Mouse (Mus musculus): ENCODE results near the gene Csrnp3.

The Csrnp3 gene

GRCm38 (mm10) chr2:66018711-66019110 lies 173.1 kb downstream of the Csrnp3 start:
- in situ Hi-C loops (cut with MboI, MseI) = no loop called here

DNA sequence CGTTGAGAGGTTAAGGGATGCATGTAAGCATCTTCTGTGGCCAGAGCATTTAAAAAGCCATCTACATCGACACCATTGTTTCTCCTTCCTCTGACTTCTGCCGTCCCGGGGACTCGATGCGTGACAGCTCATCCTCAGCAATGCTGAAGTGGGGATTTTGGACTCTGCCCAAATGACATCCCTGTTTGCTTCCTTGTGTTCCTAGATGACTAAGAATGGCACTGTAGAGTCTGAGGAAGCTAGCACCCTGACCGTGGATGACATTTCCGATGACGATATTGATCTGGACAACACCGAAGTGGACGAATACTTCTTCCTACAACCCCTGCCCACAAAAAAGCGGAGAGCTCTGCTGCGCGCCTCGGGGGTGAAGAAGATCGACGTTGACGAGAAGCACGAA lies 173.7 kb downstream of the Csrnp3 start:
- in situ Hi-C loops (cut with MboI, MseI) = no loop called here

DNA sequence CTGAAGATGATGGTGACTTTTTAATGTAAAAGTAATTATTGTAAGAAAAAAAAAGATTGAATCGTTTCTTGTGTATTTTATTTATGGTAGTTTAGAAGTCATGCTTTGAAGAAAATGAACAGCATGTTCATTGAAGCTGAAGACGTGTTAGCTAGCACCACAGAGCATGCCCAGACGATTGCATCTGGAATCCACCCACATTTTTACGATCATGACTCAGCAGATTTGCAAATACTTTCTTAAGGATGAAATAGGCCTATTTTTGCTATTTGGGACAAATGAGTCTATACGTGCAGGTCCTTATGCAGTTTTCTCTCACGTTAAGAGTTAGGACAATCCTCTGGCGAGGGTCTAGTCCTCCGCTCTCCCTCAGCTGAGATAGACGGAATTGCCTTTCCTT lies 177.9 kb downstream of the Csrnp3 start:
- in situ Hi-C loops (cut with MboI, MseI) = no loop called here

GRCm38 (mm10) chr2:66024837-66025236 lies 179.3 kb downstream of the Csrnp3 start:
- in situ Hi-C loops (cut with MboI, MseI) = no loop called here

DNA sequence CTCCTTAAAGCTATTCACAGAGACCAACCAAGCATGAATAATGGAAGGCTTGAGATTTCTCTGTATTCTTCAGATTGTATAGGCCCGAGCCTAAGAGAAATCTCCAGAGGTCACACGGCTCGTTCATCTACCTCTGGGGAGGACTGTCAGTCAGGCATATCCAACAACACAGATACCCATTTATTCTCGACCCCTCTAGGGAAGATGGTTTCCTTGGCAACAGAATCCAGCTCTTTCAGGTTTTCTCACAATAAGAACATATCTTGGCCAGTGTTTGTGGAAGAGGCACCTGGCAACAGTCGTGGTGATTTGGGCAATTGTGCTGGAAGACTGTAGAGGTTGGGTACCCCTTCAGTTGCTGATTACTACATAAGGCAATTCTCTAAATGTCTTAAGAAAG lies 183.2 kb downstream of the Csrnp3 start:
- in situ Hi-C loops (cut with MboI, MseI) = no loop called here

- in situ Hi-C loops (cut with MboI, MseI) = loop anchor here (10.0 kb wide), 1 partner anchor 620 kb away; no protein-coding TSS in a partner anchor
These were observed 189.5 kb downstream of the Csrnp3 start for GRCm38 (mm10) chr2:66034907-66035679.

DNA sequence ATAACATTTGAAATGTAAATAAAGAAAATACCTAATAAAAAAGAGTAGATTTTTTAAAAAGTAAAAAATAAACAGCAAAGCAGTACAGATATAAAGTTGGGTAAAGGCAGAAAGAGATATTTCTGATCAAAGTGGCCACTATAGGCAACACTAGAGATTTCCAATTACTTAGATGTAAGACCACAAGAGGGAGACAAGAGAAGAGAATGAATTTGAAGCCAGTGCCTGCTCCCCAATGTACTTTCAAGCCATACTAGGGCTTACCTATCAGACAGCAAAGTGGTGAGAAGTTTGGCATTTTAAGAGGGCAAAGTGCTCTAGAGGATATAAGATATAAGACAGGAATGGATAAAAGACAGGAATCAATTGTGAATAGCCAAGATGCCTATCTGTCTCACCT lies 195.0 kb downstream of the Csrnp3 start:
- in situ Hi-C loops (cut with MboI, MseI) = loop anchor here (10.0 kb wide), 1 partner anchor 124 kb away; no protein-coding TSS in a partner anchor

DNA sequence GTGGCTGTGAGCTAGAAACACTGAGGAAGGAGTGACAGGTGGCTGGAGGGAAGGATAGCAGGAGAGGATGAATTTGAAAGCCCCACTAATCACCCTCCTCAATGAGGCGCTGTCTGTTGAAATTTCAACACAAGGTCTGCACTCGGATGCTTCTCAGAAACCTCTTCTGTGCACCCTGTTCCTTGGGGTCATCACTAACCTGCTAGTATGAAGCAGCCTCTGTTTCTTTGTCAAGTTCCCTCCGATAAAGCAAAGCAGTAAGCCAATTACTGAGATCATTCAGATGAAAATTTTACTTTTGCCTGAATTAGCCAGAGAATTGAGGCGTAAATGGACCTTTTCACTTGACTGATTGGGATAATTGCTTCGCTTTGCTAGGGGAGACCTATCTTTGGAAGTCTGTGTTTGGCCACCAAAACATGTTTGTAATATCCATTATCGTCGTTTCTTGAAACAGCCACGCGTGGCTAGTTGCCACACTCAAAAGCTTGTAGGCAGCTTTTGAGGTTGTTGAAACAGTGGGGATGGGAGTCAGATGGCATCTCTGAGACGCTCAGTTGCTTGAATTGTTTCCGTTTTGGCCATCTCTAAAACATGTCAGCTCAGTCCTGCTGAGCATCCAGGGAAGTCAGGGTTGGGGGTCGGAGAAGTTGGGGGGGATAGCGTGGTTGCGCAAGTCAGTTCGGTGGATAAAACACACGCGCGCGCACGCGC lies 195.8 kb downstream of the Csrnp3 start:
- in situ Hi-C loops (cut with MboI, MseI) = loop anchor here (10.0 kb wide), 1 partner anchor 123 kb away; no protein-coding TSS in a partner anchor

- in situ Hi-C loops (cut with MboI, MseI) = loop anchor here (10.0 kb wide), 1 partner anchor 123 kb away; no protein-coding TSS in a partner anchor
These were observed 196.4 kb downstream of the Csrnp3 start for GRCm38 (mm10) chr2:66041917-66042419.

DNA sequence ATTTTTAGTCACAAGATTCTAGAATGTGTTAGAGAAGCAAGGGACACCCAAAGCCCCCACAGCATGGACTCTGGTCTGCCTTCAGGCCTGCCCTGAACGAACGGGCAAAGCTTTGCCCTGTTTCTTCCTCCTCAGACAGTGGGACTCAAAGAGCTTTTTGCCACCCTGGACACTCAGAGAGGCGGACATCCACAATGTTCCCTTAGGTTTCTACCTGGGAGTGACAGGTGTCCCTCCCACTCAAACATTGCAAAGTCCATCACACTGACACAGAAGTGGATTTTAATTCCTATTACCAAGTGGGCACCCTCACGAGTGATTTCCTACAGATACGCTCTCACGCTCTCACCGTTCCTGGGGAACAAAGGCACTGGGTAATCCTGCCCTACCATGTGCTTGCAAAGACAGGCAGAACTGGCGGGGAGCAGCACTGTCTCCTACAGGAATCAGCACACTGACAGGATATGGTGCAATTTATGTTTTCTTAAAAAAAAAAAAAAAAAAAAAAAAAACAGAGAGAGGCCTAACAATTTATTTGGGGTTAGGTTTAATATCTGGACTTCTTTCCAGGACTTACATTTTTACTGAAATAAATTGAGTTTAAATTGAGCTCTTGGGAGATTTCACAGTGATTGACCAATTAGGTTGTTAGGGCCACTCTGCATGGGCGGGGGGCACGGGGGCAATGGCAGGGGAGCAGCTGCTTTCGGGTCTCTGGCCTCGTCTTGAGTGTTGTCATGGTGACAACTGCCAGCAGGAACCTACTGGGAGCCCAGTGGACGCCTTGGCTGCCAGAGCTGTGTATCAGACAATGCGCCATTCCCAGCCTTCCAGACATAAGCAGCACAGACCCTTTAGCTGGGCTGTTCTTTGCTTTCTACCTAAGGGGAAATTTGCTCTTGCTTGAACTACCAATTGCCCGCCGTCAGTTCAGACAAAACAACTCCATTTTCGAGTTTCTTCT lies 198.2 kb downstream of the Csrnp3 start:
- in situ Hi-C loops (cut with MboI, MseI) = loop anchor here (10.0 kb wide), 1 partner anchor 121 kb away; no protein-coding TSS in a partner anchor

GRCm38 (mm10) chr2:66044405-66045089 lies 199.0 kb downstream of the Csrnp3 start:
- in situ Hi-C loops (cut with MboI, MseI) = loop anchor here (10.0 kb wide), 1 partner anchor 120 kb away; no protein-coding TSS in a partner anchor

DNA sequence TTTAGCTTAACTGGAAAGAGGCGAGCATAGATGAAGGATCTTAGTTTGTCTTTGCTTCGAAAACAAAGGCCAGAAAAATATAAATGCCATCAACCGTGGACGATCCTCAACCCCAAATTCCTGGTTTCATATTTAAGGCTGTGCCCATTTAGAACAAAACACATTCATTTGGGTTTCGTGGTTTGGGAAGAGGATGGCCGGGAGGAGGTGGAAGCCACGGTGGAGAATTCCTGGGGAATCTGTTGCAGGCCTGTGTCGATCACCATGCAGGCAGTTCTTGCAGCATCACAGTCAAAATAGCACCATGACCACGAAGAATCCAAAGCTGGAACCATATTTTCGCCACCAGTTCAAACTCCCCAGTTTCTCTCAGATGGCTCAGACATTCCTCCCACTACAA lies 217.7 kb downstream of the Csrnp3 start:
- in situ Hi-C loops (cut with MboI, MseI) = no loop called here

DNA sequence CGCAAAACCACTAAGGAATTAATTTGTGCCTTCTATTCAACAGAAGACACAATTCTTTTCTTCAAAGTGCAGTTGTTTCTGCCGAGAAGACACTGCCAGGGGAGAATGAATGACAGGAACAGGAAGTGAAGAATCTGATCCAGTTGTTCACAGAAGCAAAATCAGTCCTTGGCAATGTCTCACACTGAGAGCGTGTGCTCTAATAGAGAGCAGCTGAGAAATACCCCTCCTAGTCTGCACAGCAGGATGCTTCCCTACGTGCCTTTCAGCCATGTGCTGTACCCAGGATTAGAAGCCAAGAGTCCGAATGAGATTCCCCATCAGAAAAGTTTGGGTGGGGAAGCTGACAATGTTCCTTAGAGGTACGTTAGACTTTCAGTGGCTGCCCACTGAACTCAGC lies 223.9 kb downstream of the Csrnp3 start:
- in situ Hi-C loops (cut with MboI, MseI) = no loop called here

- in situ Hi-C loops (cut with MboI, MseI) = no loop called here
These were observed 235.2 kb downstream of the Csrnp3 start for GRCm38 (mm10) chr2:66080731-66081130.
